Mouse (Mus musculus) heart, embryonic 15.5 days (tissue): ENCODE measurements around the gene Rrp36. TPM values are rescaled to one million over a fixed set of nuclear protein-coding genes. Genes with fewer than 3 reads are reported as not detected.
A peak's percentile ranks its signal among the peaks of the same experiment; 100 is the strongest.

Experiments used
- ATAC-seq: fragments of 200-750 bp; cut with Nextera tagmentation; replicated peaks from 2 replicates; pipeline ENCODE4 v1.8.0; 2017; ENCODE audit warnings: low read depth, moderate TSS enrichment; ENCODE audit not compliant: insufficient number of reproducible peaks, insufficient read depth, low FRiP score
- H3K27ac ChIP-seq: fragments of 300-500 bp; sonication (generic); 2 replicates; pipeline ENCODE4 v1.5.1; 2015; ENCODE audit warnings: mild to moderate bottlenecking, inconsistent platforms
- H3K27me3 ChIP-seq: fragments of 300-500 bp; sonication (generic); 2 replicates; pipeline ENCODE4 v1.6.1; 2015; ENCODE audit warnings: inconsistent platforms
- H3K36me3 ChIP-seq: fragments of 300-500 bp; sonication (generic); 2 replicates; pipeline ENCODE4 v1.6.1; 2015; ENCODE audit warnings: mild to moderate bottlenecking, inconsistent platforms
- H3K4me1 ChIP-seq: fragments of 300-500 bp; sonication (generic); replicated peaks from 2 replicates; pipeline ENCODE4 v1.6.1; 2015; ENCODE audit warnings: inconsistent platforms
- H3K4me2 ChIP-seq: fragments of 300-500 bp; sonication (generic); 2 replicates; pipeline ENCODE4 v1.6.1; 2015; ENCODE audit warnings: inconsistent platforms, mild to moderate bottlenecking, moderate library complexity
- H3K4me3 ChIP-seq: fragments of 300-500 bp; sonication (generic); 2 replicates; pipeline ENCODE4 v1.5.1; 2015; ENCODE audit warnings: mild to moderate bottlenecking, inconsistent platforms
- H3K9ac ChIP-seq: fragments of 300-500 bp; sonication (generic); 2 replicates; pipeline ENCODE4 v1.6.1; 2015; ENCODE audit warnings: mild to moderate bottlenecking, inconsistent platforms
- H3K9me3 ChIP-seq: fragments of 300-500 bp; sonication (generic); replicated peaks from 2 replicates; pipeline ENCODE4 v1.6.1; 2016; ENCODE audit warnings: inconsistent platforms
- WGBS: fragments of 180-500 bp; shearing (Covaris S2); methylation state at CpG from one replicate; pipeline ENCODE4 v1.1.7; 2015; ENCODE audit warnings: mixed read lengths; 5-methylcytosine and 5-hydroxymethylcytosine counted together
- polyA plus RNA-seq: library from polyadenylated mRNA; unstranded; fragments of >200 nt; fragmentation: Nextera tagmentation; extraction: Ambion mirVana; gene quantifications from 2 replicates; pipeline ENCODE4 v1.2.1, GENCODE M21; 2015

Rrp36 gene
- 33.2 and 39.7 TPM in 2 replicates for polyA plus RNA-seq

GRCm38 (mm10) chr17:46673850-46674529 is at the start of gene Rrp36:
Rrp36 (minus strand) TSS chr17:46674352.
- WGBS = 0% methylated on average over 43 of the region's 43 CpGs
- H3K4me3 ChIP-seq = peak within 1 kb of the TSS; percentile 85
- no peaks in the 10 kb centered on the region for H3K9me3 ChIP-seq
- H3K36me3 ChIP-seq = peaks cover 49% of the 10 kb centered on the region
- no peaks in the 10 kb centered on the region for H3K27me3 ChIP-seq
- peak within 1 kb of the TSS; percentile 83 for H3K27ac ChIP-seq
- peak; percentile 85 for ATAC-seq
- H3K4me1 ChIP-seq = peaks cover 36% of the 10 kb centered on the region
- H3K9ac ChIP-seq = peak within 1 kb of the TSS; percentile 85
- H3K4me2 ChIP-seq = peak within 1 kb of the TSS; percentile 85

DNA sequence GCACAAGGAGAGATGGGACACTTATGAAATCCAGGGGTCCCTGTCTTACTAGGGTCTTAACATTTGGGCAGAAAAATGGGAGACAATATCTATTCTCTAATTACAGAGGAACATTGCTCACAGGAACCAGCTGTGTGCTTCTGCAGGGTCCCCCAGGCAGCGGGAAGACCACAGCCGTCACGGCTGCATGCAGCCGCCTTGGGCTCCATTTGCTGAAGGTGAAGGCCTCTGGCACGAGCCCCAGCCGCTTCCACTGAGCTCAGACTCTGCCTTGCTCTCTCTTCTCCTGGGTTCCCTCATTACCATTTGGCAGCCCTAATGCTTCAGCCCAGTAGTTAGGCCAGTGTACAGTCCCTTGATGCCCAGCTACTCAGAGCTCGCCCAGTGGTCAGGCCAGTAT is 46.9 kb upstream of the Rrp36 start:
- H3K27me3 ChIP-seq = no peaks in the 10 kb centered on the region
- H3K27ac ChIP-seq = no peak overlapping the region
- H3K4me1 ChIP-seq = 0 out of 2 replicates have a peak, but pooled peaks cover 4% of the 10 kb centered on the region
- ATAC-seq = no peak
- H3K9ac ChIP-seq = no peak overlapping the region
- H3K4me2 ChIP-seq = no peak overlapping the region
- 86% methylated on average over 7 of the region's 7 CpGs for WGBS
- H3K4me3 ChIP-seq = no peak overlapping the region
- no peaks in the 10 kb centered on the region; the same call in 1 of the 2 replicates for H3K36me3 ChIP-seq
- H3K9me3 ChIP-seq = no peaks in the 10 kb centered on the region

- Histone ChIP-seq H3K36me3 (peaks cover 24% of the 10 kb centered on the region), H3K4me2 (no peak overlapping the region), H3K4me1 (peaks cover 16% of the 10 kb centered on the region), H3K27me3 (no peaks in the 10 kb centered on the region), H3K9me3 (no peaks in the 10 kb centered on the region), H3K9ac (no peak overlapping the region), H3K27ac (no peak overlapping the region), H3K4me3 (no peak overlapping the region)
- WGBS = 90% methylated on average over 11 of the region's 11 CpGs
- ATAC-seq = no peak
These were observed 40.8 kb upstream of the Rrp36 start for GRCm38 (mm10) chr17:46714756-46715481.

- ATAC-seq = no peak
- Histone ChIP-seq H3K4me2 (no peak overlapping the region), H3K9ac (0 out of 2 replicates have a peak overlapping the region, but pooled peaks have one; percentile 25), H3K27me3 (no peaks in the 10 kb centered on the region), H3K27ac (no peak overlapping the region), H3K4me1 (peaks cover 16% of the 10 kb centered on the region), H3K4me3 (no peak overlapping the region), H3K9me3 (no peaks in the 10 kb centered on the region), H3K36me3 (peaks cover 24% of the 10 kb centered on the region)
- WGBS = 83% methylated on average over 9 of the region's 9 CpGs
These were observed 39.7 kb upstream of the Rrp36 start for GRCm38 (mm10) chr17:46713849-46714248.

DNA sequence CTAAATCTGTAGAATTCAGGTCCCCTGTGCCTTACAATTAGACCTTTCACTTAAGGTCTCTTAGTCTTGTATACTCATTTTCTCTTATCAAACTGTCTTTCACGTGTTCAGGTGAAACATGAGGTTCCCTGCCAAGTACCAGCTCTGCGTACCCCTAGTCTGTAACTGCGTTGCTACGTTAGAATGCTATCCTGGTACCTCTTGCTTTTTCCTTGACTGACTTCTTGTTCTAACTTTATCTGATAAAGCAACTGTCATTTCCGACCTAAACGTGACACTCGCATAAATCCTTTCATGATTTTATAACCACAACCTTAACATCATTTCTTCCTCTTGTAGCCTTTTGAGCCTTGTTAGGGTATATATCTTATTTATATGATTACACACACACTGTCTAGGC is 38.3 kb upstream of the Rrp36 start:
- peak overlapping the region; percentile 80 for H3K27ac ChIP-seq

DNA sequence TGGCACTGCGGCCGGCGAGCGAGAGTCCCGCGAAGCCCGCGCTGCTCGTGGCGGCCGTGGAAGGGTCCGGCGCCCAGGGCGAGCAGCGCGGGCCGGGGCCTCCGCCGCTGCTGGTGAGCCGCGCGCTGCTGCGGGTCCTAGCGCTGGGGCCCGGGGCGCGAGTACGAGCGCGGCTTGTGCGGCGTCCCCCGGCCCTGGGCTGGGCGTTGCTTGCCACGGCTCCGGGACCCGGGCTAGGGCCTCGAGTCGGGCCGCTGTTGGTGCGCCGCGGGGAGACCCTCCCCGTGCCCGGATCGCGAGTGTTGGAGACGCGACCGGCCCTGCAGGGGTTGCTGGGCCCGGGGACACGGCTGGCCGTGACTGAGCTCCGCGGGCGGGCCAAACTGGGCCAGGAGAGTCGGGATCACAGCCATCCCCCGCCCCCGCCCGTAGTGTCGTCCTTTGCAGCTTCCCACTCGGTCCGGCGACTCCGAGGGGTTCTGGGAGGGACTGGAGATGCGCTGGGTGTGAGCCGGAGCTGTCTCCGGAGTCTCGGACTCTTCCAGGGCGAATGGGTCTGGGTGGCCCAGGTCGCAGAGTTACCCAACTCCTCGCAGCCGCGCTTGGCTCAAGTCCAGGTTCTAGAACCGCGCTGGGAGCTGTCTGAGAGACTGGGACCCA is 37.6 kb upstream of the Rrp36 start:
- Histone ChIP-seq H3K27me3 (no peaks in the 10 kb centered on the region), H3K4me2 (peak overlapping the region; percentile 90), H3K9ac (peak overlapping the region; percentile 78), H3K9me3 (no peaks in the 10 kb centered on the region), H3K4me3 (peak overlapping the region; percentile 98), H3K4me1 (peaks cover 16% of the 10 kb centered on the region), H3K36me3 (peaks cover 24% of the 10 kb centered on the region), H3K27ac (peak overlapping the region; percentile 80)
- peak; percentile 69 for ATAC-seq
- 0% methylated on average over 65 of the region's 76 CpGs for WGBS

More for the DNA sequence above, 38.3 kb upstream of the Rrp36 start:
- WGBS = 54% methylated on average over 7 of the region's 7 CpGs
- H3K4me1 ChIP-seq = peaks cover 16% of the 10 kb centered on the region
- no peaks in the 10 kb centered on the region for H3K27me3 ChIP-seq
- no peak for ATAC-seq
- H3K9ac ChIP-seq = peak overlapping the region; percentile 78
- H3K36me3 ChIP-seq = peaks cover 24% of the 10 kb centered on the region
- peak overlapping the region; percentile 98 for H3K4me3 ChIP-seq
- no peaks in the 10 kb centered on the region for H3K9me3 ChIP-seq
- H3K4me2 ChIP-seq = peak overlapping the region; percentile 90

DNA sequence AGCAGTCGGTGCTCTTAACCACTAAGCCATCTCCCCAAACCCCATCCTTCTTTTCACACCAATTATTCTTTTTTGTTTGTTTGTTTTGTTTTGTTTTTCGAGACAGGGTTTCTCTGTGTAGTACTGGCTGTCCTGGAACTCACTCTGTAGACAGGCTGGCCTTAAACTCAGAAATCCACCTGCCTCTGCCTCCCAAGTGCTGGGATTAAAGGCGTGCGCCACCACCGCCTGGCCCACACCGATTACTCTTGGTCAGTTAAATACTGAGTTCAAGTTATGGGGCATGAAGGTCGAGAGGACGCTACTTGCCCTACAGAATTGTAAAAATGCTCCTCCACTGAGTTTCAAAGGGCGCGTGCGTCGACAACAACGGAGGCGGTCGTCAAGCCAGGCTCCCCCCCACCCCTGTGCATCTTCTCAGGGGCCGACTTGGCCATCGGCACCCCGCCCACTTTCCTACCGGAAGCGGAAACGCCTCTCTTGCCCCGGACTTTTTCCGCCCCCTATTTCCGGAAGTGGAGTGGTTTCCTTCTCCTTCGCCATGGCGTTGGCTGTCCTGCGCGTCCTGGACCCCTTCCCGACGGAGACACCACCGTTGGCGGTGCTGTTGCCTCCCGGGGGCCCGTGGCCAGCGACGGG is 36.9 kb upstream of the Rrp36 start, which contains the start of gene Pex6:
Gene Pex6, plus strand, starts transcription at position 505 of the 639 bp plus-strand sequence.
- peak within 1 kb of the TSS; percentile 98 for H3K4me3 ChIP-seq
- H3K9ac ChIP-seq = peak within 1 kb of the TSS; percentile 78
- H3K4me2 ChIP-seq = peak within 1 kb of the TSS; percentile 90
- peaks cover 24% of the 10 kb centered on the region for H3K36me3 ChIP-seq
- 7% methylated on average over 36 of the region's 36 CpGs for WGBS
- ATAC-seq = peak; percentile 90
- peaks cover 16% of the 10 kb centered on the region for H3K4me1 ChIP-seq
- no peaks in the 10 kb centered on the region for H3K9me3 ChIP-seq
- H3K27me3 ChIP-seq = no peaks in the 10 kb centered on the region
- peak within 1 kb of the TSS; percentile 80 for H3K27ac ChIP-seq

DNA sequence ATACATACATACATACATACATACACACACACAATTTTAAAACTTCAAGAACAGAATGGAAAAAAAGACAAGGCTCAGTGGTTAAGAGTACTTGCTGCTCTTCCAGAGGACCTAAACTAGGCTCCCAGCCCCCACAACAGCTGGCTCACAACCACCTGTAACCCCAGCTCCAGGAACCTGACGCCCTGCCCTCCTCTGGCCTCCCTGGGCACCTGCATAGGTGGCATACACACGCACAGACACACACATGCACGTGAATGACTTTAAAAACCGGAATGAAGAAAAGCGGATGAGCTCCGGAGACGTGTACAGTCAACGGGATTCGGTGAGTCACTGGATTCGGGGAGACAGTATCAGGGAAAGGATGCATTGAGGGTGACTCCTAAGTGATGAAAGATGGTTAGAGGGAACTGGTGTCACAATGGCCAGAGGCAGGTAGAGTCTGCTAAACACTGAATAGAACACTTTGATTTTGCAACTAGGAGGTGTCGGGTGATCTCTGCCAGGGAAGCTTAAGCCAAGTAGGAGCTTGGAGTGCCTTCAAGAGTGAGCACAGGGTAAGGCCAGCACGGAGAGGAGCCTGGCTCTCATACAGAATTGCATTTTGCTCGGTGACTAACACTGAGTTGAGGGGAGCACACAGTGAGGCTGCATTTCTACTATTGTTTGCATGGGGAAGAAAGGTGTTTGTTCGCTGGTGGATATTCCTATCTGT is 32.4 kb upstream of the Rrp36 start:
- Histone ChIP-seq H3K27me3 (no peaks in the 10 kb centered on the region), H3K27ac (no peak overlapping the region), H3K9ac (no peak overlapping the region), H3K4me3 (no peak overlapping the region), H3K4me2 (0 out of 2 replicates have a peak overlapping the region, but pooled peaks have one; percentile 91), H3K4me1 (peaks cover 28% of the 10 kb centered on the region), H3K9me3 (no peaks in the 10 kb centered on the region), H3K36me3 (no peaks in the 10 kb centered on the region)
- no peak for ATAC-seq
- WGBS = 75% methylated on average over 14 of the region's 14 CpGs

GRCm38 (mm10) chr17:46704887-46705835 is 31.0 kb upstream of the Rrp36 start, which contains the start of gene Ppp2r5d:
Ppp2r5d (minus strand) TSS chr17:46705111.
- Histone ChIP-seq H3K4me1 (peaks cover 30% of the 10 kb centered on the region), H3K27me3 (no peaks in the 10 kb centered on the region), H3K9me3 (no peaks in the 10 kb centered on the region), H3K27ac (peak within 1 kb of the TSS; percentile 95), H3K36me3 (no peaks in the 10 kb centered on the region), H3K4me3 (peak within 1 kb of the TSS; percentile 98), H3K9ac (peak within 1 kb of the TSS; percentile 96), H3K4me2 (peak within 1 kb of the TSS; percentile 91)
- peak; percentile 95 for ATAC-seq
- WGBS = 1% methylated on average over 48 of the region's 48 CpGs
